Mouse (Mus musculus) ES-Bruce4 (cell line): ENCODE measurements around the gene Rhobtb1.

Source experiments
- EP300 ChIP-seq: IDR thresholded peaks from 2 replicates; pipeline ENCODE4 v1.6.1; 2011; ENCODE audit warnings: low read depth, low read length; ENCODE audit not compliant: insufficient read depth
- POLR2A ChIP-seq: IDR thresholded peaks from one replicate; pipeline ENCODE4 v1.8.1; 2011; ENCODE audit warnings: low read length; ENCODE audit not compliant: insufficient read depth

DNA sequence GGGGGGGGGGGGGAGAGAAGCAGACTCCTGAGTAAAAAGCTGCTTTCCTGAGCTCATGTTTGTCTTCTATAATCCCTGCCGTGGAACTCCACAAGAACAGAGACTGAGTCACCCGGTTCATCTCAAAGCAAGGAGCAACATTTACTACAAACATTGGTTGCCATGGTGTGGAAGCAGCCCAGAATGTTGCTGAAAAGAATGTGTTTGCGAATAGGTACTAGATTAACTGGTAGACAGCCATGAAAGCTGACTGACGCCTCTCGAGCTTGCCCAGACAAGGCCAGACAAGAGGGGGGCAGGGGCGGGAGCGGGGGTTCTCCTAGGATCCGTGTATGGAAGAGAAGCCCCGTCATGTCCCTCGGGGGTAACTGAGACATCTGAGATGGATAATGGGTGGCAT, 120.2 kb downstream of the Rhobtb1 start:
- TF ChIP-seq POLR2A, result no peak
- no peak for TF ChIP-seq EP300
